Mouse (Mus musculus) left cerebral cortex, postnatal 25 days (tissue): ENCODE results near the gene Kcnn3. TPM values are rescaled to one million over a fixed set of nuclear protein-coding genes. Genes with fewer than 3 reads are reported as not detected.

Experiments
- DNase-seq, 2 experiments: peaks; one replicate each; pipeline ENCODE4 v3.0.0; 2022; ENCODE audit warnings: low spot score in 2 of 2, mixed read lengths in 1 of 2
- intact Hi-C: fragments of 180-260 bp; cut with DNase I; formaldehyde crosslinking; loops from one replicate; pipeline ENCODE4 v1.15.1; 2025
- total RNA-seq, 2 experiments: library from RNA; stranded (reverse); gene quantifications; 2 replicates each; pipeline ENCODE4 v1.2.3; 2021

The Kcnn3 gene
- total RNA-seq, 2 experiments from 2014 or later, result 20.3 to 22.8 TPM

DNA sequence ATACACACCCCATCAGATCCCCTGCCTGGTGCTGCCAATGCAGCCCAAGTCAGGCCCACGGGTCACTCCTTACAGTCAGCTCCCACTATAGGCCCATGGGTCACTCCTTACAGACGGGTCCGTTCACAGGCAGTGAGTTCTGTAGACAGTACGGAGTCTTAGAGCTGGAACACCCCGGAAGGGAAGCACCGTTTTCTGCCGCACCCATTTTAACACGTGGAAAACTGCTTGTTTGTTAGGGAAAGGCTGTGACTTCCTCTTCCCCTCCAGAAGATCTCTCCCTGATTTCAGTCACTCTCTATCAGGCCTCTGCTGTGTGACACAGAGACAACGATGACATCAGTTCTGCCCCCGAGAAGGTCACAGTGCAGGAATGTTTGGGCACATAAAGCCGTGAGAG, 4.5 kb upstream of the Kcnn3 start:
- intact Hi-C loops, result no loop called here
- DNase-seq, result no peak

DNA sequence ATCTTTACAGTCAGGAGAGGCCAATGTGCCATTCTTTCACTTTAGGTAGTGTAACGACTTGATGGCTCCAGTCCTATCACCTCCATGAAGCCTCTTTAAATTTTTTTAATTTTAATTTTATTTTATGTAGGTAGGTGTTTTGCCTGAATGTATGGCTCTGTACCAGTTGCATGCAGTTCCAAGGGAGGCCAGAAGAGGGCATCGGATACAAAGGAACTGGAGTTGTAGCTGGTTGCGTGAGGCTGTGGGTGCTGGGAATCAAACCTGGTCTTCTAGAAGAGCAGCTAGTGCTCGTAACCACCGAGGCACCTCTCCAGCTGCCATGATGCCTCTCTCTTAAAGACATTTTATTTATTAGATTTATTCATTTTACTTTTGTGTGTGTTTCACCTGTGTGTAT, 3.6 kb upstream of the Kcnn3 start:
- intact Hi-C loops, result no loop called here

DNA sequence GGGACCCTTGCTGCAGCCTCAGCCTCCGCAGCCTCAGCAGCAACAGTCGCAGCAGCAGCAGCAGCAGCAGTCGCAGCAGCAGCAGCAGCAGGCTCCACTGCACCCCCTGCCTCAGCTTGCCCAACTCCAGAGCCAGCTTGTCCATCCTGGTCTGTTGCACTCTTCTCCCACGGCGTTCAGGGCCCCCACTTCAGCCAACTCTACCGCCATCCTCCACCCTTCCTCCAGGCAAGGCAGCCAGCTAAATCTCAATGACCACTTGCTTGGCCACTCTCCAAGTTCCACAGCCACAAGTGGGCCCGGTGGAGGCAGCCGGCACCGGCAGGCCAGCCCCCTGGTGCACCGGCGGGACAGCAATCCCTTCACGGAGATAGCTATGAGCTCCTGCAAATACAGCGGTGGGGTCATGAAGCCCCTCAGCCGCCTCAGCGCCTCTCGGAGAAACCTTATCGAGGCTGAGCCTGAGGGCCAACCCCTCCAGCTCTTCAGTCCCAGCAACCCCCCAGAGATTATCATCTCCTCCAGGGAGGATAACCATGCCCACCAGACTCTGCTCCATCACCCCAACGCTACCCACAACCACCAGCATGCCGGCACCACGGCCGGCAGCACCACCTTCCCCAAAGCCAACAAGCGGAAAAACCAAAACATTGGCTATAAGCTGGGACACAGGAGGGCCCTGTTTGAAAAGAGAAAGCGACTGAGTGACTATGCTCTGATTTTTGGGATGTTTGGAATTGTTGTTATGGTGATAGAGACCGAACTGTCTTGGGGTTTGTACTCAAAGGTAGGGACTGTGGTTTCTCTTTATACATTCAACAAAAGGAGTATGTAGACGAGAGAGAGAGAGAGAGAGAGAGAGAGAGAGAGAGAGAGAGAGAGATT, 896 bp downstream of the Kcnn3 start:
- intact Hi-C loops, result no loop called here
- peak; percentile 30 to 55 for DNase-seq

More for the DNA sequence above, 3.6 kb upstream of the Kcnn3 start:
- no peak for DNase-seq

DNA sequence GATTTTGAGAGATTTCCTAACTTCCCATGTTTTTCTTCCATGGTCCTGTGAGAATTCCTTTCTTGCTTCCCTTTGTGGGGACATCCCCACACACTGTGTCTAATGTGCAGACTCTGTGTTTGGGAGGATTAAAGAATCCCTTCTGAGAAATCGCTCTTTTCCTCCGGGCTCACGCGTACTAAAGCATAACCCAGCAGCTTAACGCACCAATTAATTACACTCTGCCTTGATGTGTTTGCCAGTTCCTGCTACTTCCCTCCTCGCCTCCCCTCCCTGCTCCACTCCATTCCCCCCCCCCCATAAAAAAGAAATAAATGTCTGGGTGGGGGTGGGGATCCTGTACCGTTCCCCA, 1.5 kb downstream of the Kcnn3 start:
- no peak for DNase-seq
- intact Hi-C loops, result no loop called here

DNA sequence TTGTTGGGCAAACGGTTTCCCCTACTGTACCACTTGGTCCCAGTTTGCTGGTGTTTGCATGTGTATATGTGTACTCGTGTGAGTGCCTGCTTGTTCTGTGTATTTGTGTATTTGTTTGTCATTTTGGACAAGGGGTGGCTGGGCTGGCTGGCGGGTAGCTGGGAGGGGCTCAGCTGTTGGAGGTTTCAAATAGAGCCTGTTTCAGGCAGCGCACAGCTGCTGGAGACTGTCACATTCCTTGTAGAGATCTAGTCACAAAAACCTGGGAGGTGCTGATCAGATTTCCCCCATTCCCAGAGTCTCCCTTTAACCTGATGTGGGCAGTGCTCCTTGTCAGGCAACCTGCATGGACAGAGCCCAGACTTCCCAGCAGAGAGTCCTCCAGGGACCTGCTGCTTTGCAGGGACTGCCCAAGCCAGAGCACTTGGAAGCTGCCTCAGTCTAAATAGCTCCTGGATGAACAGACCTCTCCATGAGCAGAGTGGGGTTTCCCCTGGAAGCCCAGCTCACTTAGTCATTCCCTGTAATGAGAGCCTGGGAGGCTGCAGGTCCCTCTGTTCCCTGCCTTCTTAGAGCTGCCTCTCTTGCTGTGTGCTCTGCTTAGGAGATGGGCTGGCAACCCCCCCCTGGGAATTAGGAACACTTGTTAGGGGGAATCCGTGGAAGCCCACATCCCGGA, 2.6 kb downstream of the Kcnn3 start:
- DNase-seq, result peak in 1 of 2 experiments; percentile 36
- intact Hi-C loops, result no loop called here

DNA sequence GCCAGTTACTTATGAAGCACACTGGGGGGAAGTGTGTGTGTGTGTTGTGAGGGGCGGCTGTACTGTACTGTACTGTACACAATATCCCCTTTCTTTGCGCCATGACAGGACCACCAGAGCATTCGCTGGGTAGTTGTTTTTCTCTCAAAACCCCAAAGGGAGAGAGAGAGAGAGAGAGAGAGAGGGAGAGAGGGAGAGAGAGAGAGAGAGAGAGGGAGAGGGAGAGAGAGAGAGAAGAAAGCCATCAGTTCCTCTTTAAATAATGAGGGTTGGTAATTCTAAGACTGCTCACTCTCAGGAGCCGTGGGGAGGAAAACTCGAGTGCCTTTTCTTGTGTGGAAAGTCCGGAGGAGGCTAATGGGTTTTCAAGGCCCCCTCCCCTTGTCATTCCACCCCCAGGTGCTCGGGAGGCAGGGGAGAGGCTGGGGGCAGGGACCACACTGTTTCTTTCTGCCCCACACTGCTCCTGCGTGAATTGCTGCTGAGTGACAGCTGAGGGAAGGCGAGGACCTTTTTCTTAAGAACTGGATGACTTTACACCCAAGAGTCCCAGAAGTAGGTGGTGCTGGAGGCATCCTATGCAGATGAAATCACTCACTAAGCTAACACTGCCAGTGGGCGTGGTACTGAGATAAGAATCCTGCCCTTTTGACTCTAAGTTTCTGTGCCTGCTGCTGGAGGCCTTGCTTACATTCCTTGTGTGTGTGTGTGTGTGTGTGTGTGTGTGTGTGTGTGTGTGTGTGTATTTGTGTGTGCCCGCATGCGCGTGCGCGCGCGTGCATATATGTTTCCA, 6.5 kb downstream of the Kcnn3 start:
- intact Hi-C loops, result no loop called here
- DNase-seq, result no peak

DNA sequence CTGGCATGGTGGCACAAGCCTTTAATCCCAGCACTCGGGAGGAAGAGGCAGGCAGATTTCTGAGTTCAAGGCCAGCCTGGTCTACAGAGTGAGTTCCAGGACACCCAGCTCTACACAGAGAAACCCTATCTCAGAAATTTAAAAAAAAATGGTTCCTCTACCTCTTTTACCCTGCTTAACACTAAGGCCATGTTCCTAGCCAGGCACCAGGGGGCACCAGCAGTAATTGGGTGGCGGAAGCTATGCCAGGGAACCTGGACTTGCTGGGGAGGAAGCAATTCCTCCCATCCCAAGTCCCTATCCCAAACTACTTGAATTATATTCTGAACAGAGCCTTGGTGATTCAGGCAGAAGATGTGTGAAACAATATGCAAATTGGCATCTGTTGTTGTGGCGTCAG, 9.8 kb downstream of the Kcnn3 start:
- DNase-seq, result no peak
- intact Hi-C loops, result no loop called here

DNA sequence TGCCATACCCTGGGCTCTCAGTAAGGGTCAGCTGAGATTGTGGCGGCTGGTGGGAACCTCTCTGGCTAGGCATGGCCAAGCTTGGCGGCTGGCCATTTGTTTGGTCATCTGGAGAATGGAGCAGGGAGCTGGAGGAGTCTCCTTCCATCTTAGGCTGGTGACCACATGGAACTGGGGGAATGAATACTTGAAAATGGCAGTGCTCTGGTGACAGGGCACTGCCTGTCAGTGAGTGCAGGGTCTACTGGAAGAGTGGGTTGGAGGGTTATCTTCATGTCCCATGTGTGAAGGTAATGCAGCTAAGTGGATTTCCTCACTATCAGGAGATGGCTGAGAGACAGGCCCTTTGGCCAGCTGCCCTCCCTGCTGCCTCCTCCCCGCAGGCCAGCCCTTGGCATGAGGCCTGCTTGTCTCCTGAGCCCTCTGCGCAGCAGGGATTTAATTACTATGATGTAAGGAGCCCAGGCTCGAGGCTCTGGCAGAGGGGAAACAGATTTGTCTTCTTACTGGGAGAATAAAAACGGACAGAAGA, 14.7 kb downstream of the Kcnn3 start:
- intact Hi-C loops, result no loop called here
- no peak for DNase-seq

DNA sequence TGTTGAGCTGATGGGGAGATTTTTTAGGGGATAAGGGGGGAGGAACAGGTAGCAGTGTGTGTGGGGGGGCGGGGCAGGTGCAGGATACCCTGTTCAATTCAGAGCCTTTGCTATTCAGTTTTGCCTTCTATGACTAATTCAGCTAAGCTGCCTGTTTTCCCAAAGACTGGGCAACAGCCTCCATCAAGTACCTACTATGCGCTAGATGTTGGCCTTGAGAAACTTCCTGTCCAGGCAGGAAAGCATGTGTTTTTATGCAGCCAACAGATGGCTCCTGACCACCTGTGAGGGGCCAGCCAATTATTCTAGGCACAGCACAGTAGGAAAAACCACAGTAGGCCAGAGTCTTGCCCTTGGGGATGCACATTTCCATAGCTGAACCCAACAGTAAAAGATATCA, 15.2 kb downstream of the Kcnn3 start:
- intact Hi-C loops, result no loop called here
- DNase-seq, result no peak

DNA sequence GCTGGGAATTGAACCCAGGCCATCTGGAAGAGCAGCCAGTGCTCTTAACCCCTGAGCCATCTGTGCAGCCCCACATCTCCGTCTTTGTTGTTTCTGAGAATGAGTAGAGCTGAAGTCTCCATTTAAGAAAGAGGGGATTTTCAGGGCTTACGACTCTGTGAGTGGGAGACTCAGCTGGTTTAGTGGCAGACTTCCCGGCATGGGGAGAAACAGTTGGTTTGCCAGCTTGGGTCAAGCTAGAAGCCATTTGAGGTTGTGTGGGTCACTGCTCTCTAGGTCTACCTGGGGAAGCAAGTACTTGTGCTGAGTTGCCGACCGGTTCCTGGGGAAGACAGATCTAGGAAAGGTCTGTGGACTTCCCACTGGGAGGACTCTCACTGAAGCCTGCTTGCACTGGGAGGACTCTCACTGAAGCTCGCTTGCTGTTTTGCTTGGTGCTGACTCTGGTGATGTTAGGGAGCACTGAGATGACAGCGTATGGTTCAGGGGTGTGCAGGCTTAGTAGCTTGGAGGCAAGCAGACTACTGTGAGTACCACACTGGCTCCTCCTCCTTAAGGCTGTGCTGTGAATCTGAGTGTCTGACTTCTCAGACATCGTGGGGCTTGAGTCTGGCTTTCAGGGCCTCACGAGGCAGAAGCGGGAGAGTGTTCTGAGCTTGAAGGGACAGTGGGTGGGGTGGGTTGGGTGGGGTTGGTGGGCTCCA, 19.2 kb downstream of the Kcnn3 start:
- DNase-seq, result no peak
- intact Hi-C loops, result no loop called here

DNA sequence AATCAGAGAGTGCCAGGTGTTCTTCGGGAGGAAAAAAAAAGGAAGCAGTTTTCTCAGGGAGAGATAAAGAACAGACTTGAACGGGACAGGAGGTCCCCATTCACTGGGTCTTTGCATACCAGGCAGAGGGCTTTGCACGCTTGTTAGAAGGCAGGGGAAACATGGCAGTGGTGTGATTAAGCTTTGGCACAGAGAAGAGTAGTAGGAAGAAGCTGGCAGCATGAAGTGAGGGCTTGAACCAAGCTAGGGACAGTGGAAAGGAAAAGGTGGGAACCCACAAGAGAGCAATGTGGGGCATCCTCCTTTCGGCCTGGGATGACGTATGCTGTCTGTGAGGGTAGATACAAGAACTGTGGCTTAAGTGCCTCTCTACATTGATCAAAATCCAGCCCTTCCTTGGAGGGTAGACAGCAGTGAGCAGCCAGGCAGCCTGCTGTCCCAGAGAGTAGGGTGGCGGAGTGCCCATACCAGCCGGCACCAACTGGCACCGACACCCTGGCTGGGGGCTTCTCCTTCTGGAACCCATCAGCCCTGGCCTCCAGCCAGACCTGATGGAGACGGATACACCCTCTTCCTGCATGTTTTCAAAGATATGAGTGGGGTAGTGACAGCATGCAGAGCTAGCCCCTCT, 19.9 kb downstream of the Kcnn3 start:
- DNase-seq, result no peak
- intact Hi-C loops, result no loop called here

DNA sequence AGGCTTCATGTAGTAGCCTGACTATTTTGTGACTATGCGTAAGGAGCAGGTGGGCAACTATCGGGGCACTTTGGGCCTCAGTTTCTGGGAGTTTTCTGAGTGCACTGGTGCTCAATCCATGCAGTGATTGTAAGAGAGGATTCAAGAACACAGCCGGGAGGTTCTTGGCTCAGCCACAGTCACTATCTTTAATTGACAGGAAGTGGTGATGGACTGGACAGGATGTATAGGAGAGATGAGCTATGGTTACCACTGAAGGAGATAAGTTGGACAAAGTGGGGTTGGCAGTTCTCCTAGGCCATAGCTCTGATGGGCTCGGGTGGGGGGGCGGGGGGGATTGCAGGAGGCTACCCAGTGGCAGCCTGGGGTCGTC, 20.4 kb downstream of the Kcnn3 start:
- DNase-seq, result no peak
- intact Hi-C loops, result no loop called here

DNA sequence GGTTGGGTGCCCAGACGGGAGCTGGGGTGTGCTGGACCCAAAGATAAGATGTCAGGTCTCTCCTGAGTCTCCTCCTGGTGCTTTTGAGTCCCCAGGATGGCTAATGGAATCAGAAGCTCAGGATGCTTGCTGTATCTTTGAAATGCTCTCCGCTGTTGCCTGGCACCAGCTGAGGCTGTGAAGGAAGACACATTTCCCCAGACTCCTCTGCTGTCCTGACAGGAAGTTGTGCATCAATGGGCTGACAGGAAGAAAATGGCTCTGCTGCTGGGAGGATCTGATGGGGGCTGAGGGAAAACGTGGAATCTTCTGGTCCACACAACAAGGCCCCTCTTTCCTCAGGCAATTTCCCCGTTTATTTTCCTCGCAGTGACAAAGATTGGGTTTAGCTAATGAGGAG, 27.0 kb downstream of the Kcnn3 start:
- intact Hi-C loops, result no loop called here
- peak; percentile 42 to 47 for DNase-seq

DNA sequence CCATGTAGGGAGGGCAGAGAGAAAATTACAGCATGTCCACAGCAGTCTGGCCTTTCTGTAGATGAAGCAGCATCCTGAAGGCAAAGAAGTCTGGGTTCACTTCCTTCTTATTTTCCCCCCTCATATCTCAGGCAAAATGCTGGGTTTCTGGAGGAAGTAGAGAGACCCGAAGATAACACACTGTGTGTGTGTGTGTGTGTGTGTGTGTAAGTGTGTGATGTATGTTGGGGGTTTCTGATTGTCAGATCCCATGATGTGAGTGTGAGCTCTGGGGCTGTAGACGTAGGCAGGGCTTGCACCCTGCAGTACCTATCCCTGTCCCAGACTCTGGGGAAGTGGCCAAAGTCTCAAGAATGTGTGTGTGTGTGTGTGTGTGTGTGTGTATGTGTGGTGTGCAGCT, 28.8 kb downstream of the Kcnn3 start:
- intact Hi-C loops, result no loop called here
- no peak for DNase-seq

DNA sequence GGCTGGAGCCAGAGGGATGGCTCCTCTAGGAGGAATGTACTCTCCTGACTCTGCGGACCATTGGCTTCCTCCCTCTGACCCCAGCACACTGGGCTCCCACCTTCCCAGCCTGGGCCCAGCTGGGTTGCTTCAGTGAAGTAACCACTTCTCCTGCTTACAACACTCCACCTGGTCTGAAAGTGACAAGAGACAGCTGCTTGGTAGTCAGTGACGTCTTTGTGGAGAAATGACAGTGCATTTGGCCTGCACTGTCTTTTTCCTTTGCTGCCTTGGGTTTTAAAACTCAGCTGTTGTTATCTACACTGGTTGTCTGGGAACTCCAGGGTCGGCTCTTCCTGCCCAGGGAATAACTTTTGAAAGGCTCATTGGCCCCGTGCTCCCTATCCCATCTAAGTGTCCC, 29.5 kb downstream of the Kcnn3 start:
- no peak for DNase-seq
- intact Hi-C loops, result no loop called here

DNA sequence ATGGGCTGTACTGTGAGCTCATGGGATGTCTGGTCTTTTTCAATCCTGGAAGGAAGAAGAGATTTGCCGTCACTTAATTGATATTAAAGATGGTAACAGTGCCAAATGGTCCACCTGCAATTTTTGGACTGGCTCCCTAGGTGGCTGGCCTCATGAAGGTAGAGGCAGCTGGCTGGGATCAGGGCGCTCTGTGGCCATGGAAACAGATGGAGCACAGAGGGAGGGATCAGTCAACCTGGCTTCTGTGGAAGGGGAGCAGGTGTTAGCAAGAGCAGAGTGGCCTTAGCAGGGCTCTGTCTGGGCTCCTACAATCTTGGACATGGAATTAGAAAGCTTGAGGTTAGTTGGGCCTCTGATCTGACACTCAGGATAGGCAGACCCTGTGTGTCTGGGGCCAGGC, 31.9 kb downstream of the Kcnn3 start:
- no peak for DNase-seq
- intact Hi-C loops, result no loop called here

DNA sequence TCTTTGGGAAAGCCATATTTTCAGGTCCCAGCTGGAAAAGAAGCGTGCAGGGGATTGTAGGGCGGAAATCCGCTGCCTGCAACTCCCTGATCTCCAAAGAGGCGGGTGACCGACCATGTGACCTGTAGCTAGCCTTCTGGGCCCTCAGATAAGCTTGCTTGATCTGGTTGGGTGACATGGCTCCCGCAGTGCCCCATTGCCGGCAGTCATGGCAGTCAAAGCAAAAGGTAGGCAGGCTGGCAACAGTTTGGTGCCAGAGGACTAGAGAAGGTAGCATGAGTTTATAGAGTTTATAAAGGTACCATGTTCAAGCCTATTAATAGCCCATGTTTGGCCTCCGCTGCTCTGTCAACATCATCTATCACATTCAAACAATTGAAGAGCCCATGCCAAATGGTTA, 33.5 kb downstream of the Kcnn3 start:
- DNase-seq, result no peak
- intact Hi-C loops, result no loop called here

DNA sequence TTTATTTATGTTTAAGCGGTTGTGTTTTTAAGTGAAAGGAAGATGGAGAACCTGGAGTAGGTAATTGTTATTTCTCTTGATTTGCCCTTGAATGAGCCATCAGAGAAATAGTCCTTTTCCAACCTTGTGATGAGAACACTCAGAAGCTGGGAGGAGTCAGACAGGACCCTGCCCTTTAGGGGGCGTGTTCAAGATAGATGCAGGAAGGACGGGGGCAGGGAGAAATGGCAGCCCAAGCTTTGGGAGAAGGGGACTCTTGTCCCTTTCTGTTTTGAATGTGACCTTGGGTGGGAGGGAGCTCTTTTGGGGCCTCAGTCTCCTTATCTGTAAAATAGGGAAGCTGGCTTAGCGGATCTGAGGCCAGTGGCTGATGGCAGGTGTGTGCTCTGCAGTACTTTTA, 34.0 kb downstream of the Kcnn3 start:
- intact Hi-C loops, result no loop called here
- DNase-seq, result no peak

DNA sequence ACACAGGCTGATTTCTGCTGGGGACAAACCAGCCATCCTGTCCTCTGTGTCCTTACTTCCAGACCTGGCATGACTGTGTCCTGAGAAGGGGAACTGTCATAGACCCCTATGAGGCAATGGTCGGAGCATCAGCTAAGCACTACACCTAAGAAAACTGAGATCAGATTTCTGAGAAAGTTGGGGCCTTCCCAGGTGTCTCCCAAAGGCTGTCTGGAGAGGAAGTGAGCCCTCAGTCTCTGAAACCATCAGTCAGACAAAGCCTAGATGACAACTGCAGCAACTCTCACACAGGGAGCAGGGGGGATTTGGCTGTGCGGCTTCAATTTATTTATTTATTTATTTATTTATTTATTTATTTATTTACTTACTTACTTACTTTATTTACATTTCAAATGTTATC, 34.6 kb downstream of the Kcnn3 start:
- no peak for DNase-seq
- intact Hi-C loops, result no loop called here
